Mouse (Mus musculus) heart, postnatal 36 days (tissue): ENCODE measurements around the gene 1700123O20Rik. TPM values are rescaled to one million over a fixed set of nuclear protein-coding genes. Genes with fewer than 3 reads are reported as not detected.

Source experiments
- DNase-seq, 2 experiments: peaks; one replicate each; pipeline ENCODE4 v3.0.0; 2021 to 2022
- intact Hi-C: fragments of 180-260 bp; cut with DNase I; formaldehyde crosslinking; loops from one replicate; pipeline ENCODE4 v1.15.1; 2025
- total RNA-seq, 2 experiments: library from RNA; stranded (reverse); gene quantifications; 2 replicates each; pipeline ENCODE4 v1.2.3; 2021

1700123O20Rik gene
- 10 to 100 TPM; 14.5 to 16.1 TPM for total RNA-seq

- intact Hi-C loops, result loop anchor here (5.0 to 10.0 kb wide), 2 partner anchors 34 to 451 kb away; no protein-coding TSS in a partner anchor
- DNase-seq, result no peak
Observed at GRCm38 (mm10) chr14:54686063-54686521, at the start of gene 1700123O20Rik. Gene 1700123O20Rik (plus strand): TSS chr14:54686216.

GRCm38 (mm10) chr14:54636954-54637353 lies 49.1 kb upstream of the 1700123O20Rik start:
- peak; percentile 38 to 65 for DNase-seq
- intact Hi-C loops, result no loop called here

GRCm38 (mm10) chr14:54638210-54638609 lies 47.8 kb upstream of the 1700123O20Rik start:
- DNase-seq, result no peak
- intact Hi-C loops, result loop anchor here (2.0 kb wide), 1 partner anchor 17 kb away; the partner anchor contains the start of gene Psmb11

- intact Hi-C loops, result loop anchor here (5.0 to 10.0 kb wide), 3 partner anchors 113 to 575 kb away; no protein-coding TSS in a partner anchor
- no peak for DNase-seq
Observed at GRCm38 (mm10) chr14:54640121-54640520, 45.9 kb upstream of the 1700123O20Rik start.

GRCm38 (mm10) chr14:54640946-54641304 lies 45.1 kb upstream of the 1700123O20Rik start, which contains the start of gene Gm17606:
Gene Gm17606 (plus strand): TSS chr14:54640952.
- intact Hi-C loops, result loop anchor here (1.0 to 10.0 kb wide), 5 partner anchors 58 to 576 kb away; no protein-coding TSS in a partner anchor
- DNase-seq, result no peak

GRCm38 (mm10) chr14:54641305-54641969 lies 44.6 kb upstream of the 1700123O20Rik start, which contains the start of gene Cdh24:
Gene Cdh24 (minus strand): TSS chr14:54641364.
- DNase-seq, result peak; percentile 86 to 89
- intact Hi-C loops, result loop anchor here (1.0 to 10.0 kb wide), 5 partner anchors 58 to 577 kb away; no protein-coding TSS in a partner anchor

- intact Hi-C loops, result loop anchor here (5.0 to 10.0 kb wide), 3 partner anchors 115 to 578 kb away; no protein-coding TSS in a partner anchor
- DNase-seq, result no peak
Observed at GRCm38 (mm10) chr14:54642224-54642944, 43.6 kb upstream of the 1700123O20Rik start.

GRCm38 (mm10) chr14:54643011-54643410 lies 43.0 kb upstream of the 1700123O20Rik start:
- no peak for DNase-seq
- intact Hi-C loops, result loop anchor here (5.0 to 10.0 kb wide), 3 partner anchors 116 to 578 kb away; no protein-coding TSS in a partner anchor

- no peak for DNase-seq
- intact Hi-C loops, result loop anchor here (5.0 to 10.0 kb wide), 3 partner anchors 117 to 579 kb away; no protein-coding TSS in a partner anchor
Observed at GRCm38 (mm10) chr14:54644294-54644693, 41.7 kb upstream of the 1700123O20Rik start.

- intact Hi-C loops, result loop anchor here (10.0 kb wide), 1 partner anchor 582 kb away; no protein-coding TSS in a partner anchor
- DNase-seq, result no peak
Observed at GRCm38 (mm10) chr14:54646455-54646854, 39.6 kb upstream of the 1700123O20Rik start.

- intact Hi-C loops, result loop anchor here (10.0 kb wide), 1 partner anchor 582 kb away; no protein-coding TSS in a partner anchor
- DNase-seq, result no peak
Observed at GRCm38 (mm10) chr14:54646898-54647636, 38.9 kb upstream of the 1700123O20Rik start.

- intact Hi-C loops, result loop anchor here (10.0 kb wide), 1 partner anchor 583 kb away; no protein-coding TSS in a partner anchor
- no peak for DNase-seq
Observed at GRCm38 (mm10) chr14:54647900-54648299, 38.1 kb upstream of the 1700123O20Rik start.

GRCm38 (mm10) chr14:54650621-54651454 lies 35.2 kb upstream of the 1700123O20Rik start:
- intact Hi-C loops, result loop anchor here (1.0 to 5.0 kb wide), 3 partner anchors 20 to 50 kb away; partner anchors contain the start of genes 1700123O20Rik and Acin1
- peak; percentile 81 to 84 for DNase-seq

GRCm38 (mm10) chr14:54651556-54651955 lies 34.5 kb upstream of the 1700123O20Rik start:
- intact Hi-C loops, result loop anchor here (1.0 to 5.0 kb wide), 3 partner anchors 19 to 50 kb away; partner anchors contain the start of genes 1700123O20Rik and Acin1
- no peak for DNase-seq

GRCm38 (mm10) chr14:54652787-54653186 lies 33.2 kb upstream of the 1700123O20Rik start:
- intact Hi-C loops, result loop anchor here (5.0 kb wide), 1 partner anchor 35 kb away; the partner anchor contains the start of genes 1700123O20Rik and Acin1
- no peak for DNase-seq

- intact Hi-C loops, result loop anchor here (5.0 kb wide), 1 partner anchor 34 kb away; the partner anchor contains the start of genes 1700123O20Rik and Acin1
- DNase-seq, result peak; percentile 76 to 82
Observed at GRCm38 (mm10) chr14:54653496-54653895, 32.5 kb upstream of the 1700123O20Rik start.

GRCm38 (mm10) chr14:54660009-54660408 lies 26.0 kb upstream of the 1700123O20Rik start:
- intact Hi-C loops, result no loop called here

GRCm38 (mm10) chr14:54664477-54665222 lies 21.4 kb upstream of the 1700123O20Rik start:
- intact Hi-C loops, result no loop called here
- no peak for DNase-seq

More at GRCm38 (mm10) chr14:54660009-54660408, 26.0 kb upstream of the 1700123O20Rik start:
- DNase-seq, result no peak
